Mouse (Mus musculus) cortical plate, adult 2 months (tissue): ENCODE data around the gene Mad1l1.

Source experiments
- CTCF ChIP-seq: fragments of 200-500 bp; IDR thresholded peaks from 2 replicates; pipeline ENCODE4 v1.5.1; 2011; ENCODE audit warnings: mild to moderate bottlenecking, control low read depth, low read length; ENCODE audit not compliant: insufficient read depth; ENCODE audit errors: extremely low read depth
- POLR2A ChIP-seq: fragments of 200-500 bp; IDR thresholded peaks from 2 replicates; pipeline ENCODE4 v1.6.1; 2011; ENCODE audit warnings: mild to moderate bottlenecking, low read length, control low read depth; ENCODE audit not compliant: insufficient read depth; ENCODE audit errors: extremely low read depth

DNA sequence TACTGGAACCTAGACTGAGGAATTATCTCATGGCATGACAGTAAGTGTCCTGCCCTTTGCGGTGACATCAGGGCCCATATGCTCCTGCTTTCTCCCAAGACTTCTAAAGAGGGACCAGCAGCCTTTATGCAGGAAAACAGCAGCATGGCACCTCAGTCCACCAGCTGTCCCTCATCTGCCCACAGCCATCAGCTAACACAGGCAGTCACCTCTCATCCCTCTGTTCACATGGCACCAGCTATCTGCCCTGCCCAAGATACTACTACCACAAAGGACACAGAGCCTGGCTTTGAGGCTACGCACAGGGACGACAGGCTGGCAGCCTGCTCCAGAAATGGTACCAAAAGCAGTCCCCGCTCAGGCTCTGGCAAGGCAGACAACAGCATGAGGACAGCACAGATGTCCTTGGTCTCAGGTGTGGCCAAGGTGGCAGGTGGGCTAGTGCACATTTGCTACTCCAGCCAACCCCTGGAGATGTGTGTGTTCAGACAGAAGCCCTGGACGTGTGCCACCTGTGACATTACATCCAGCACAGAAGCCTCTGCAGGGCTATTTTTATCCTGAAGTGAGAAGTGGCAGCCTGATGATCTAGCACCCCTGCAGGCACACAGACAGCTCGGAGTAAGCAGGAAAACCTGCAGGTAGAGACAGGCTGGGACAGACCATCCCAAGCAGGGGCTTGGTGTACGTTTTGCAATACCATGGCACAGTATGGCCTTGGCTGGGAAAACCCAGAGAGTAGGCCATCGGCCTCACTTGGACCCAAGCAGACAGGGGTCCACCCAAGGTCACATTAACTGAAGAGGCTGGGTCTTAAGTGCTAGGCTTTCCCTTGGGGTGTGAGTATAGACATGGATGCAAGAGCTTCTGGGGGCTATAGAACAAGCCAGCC lies 185.4 kb downstream of the Mad1l1 start:
- no peak for TF ChIP-seq CTCF
- no peak for TF ChIP-seq POLR2A
